Mouse (Mus musculus): ENCODE measurements at regions not wholly inside any gene's neighbourhood (a gene's known extent, or its start where the extent isn't known, plus 50 kb on each side); places are given as distances from the start of the nearest gene placed in this dataset.
A peak's percentile ranks its signal among the peaks of the same experiment; 100 is the strongest.

GRCm38 (mm10) chr17:58503612-58504011 is 487.6 kb downstream of the Pdzph1 start:
- DNase-seq (ENCODE audit: low read depth, low spot score): peak; percentile 41

- DNase-seq (ENCODE audit: low read depth, low spot score): no peak
Observed at GRCm38 (mm10) chr17:58468920-58469319, 522.3 kb downstream of the Pdzph1 start.

Data from ES-CJ7 (cell line).